Mouse (Mus musculus): Measurements from ENCODE around the gene Cxcr5.

DNA sequence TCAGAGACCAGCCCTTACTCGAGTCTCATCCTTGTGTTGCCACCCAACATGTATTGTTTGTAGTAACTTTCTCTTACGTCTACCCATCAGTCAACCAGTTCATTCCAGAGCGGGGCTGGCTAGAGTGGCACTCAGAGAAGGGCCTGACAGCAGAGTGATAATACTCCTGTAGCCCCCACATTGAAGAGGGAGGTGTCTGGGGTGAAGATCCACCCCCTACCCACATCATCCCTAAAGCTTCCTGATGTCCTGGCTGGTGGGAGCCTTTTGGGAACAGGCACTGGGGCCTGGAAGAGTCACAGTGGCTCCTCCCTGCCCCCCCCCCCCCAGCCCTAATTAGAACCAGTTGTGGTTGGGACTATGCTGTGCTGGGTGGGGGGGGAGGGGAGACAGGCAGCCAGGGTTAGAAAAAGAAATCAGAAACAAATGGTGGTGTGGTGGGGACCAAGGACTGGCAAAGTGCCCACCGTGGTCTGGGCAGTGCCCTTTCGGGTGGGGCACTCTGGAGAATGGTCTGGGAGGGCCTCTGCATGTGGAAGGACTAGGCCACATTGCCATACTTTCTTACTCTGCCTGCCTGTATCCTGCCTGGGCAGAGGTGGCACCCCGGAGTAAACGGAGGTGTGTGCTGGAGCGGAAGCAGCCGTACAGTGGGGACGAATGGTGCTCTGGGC lies 60.3 kb downstream of the Cxcr5 start:
- TF ChIP-seq EP300 (optimal IDR thresholded peaks at IDR 0.05), result no peak
- TF ChIP-seq CTCF (IDR thresholded peaks at IDR 0.05; ENCODE audit: low read depth), result no peak
